Comparison of ENCODE assay signal across 14 mouse cellular contexts in the genomic region with DNA sequence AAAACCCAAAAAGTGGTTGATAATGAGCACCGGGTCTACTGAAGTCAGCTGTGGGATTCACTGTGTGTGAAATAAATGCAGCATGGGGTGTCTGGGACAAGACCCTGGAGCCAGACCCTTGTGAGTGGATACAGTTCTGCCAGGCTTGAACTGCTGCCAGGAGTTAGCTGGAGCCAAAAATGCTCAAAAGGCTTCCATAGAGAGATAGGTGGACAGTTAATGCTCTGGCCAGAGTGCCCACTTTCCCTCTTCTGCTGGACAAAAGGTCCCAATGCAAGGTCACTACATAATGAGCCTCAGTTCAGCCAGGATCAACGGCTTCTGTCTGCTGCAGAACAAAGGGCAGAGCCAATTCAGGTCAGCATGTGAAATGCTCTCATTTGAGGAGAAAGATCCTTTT.
DNase-seq lines count a peak whose midpoint lies in the region; ATAC-seq and TF ChIP-seq lines count a peak whose summit lies in the region.
"Had no signal": no experiment of that assay in that cellular context is flagged by ENCODE, and none has a peak within 500 bp of the region (broad histone marks: within the 10 kb centered on the region; RNA-seq: fewer than 3 reads in every experiment).

No protein-coding gene starts in this region.

- TF ChIP-seq CTCF in cerebellum, adult 2 months (IDR thresholded peaks at IDR 0.05; ENCODE audit: borderline replicate concordance, insufficient read depth, low read depth, low read length), result no peak

- no peaks in the 10 kb centered on the region for H3K27me3 ChIP-seq in hindbrain, embryonic 14.5 days (ENCODE audit: control insufficient read depth, insufficient read depth, low read length)
- no peaks in the 10 kb centered on the region for H3K27me3 ChIP-seq in hindbrain, embryonic 11.5 days (ENCODE audit: control insufficient read depth, insufficient read depth, low read length)
- H3K27me3 ChIP-seq in cerebellum, adult 2 months (ENCODE audit: control insufficient read depth, insufficient read depth, low read length), result no peaks in the 10 kb centered on the region
- H3K27me3 ChIP-seq in liver, embryonic 11.5 days (replicated peaks; ENCODE audit: control insufficient read depth, insufficient read depth, low read length), result no peaks in the 10 kb centered on the region
- H3K27me3 ChIP-seq in forebrain, embryonic 13.5 days, result no peaks in the 10 kb centered on the region
- H3K27me3 ChIP-seq: forebrain, embryonic 15.5 days; heart, embryonic 13.5 days; intestine, embryonic 15.5 days; lung, embryonic 15.5 days had no signal

- H3K9me3 ChIP-seq in hindbrain, embryonic 14.5 days (ENCODE audit: control insufficient read depth, low read length), result no peaks in the 10 kb centered on the region
- H3K9me3 ChIP-seq in hindbrain, embryonic 11.5 days (ENCODE audit: control insufficient read depth, low read length), result no peaks in the 10 kb centered on the region
- H3K9me3 ChIP-seq in liver, embryonic 11.5 days (ENCODE audit: control insufficient read depth, low read length), result no peaks in the 10 kb centered on the region
- H3K9me3 ChIP-seq in forebrain, embryonic 13.5 days (replicated peaks), result no peaks in the 10 kb centered on the region; the same call in 1 of the 2 replicates
- H3K9me3 ChIP-seq: forebrain, embryonic 15.5 days; heart, embryonic 13.5 days; intestine, embryonic 15.5 days; lung, embryonic 15.5 days had no signal

- no peak for ATAC-seq in hindbrain, embryonic 14.5 days (ENCODE audit: low FRiP score)
- ATAC-seq in hindbrain, embryonic 11.5 days (ENCODE audit: low FRiP score), result no peak
- no peak for ATAC-seq in liver, embryonic 11.5 days (replicated peaks; ENCODE audit: low FRiP score)
- no peak for ATAC-seq in forebrain, embryonic 13.5 days
- ATAC-seq: forebrain, embryonic 15.5 days; intestine, embryonic 15.5 days had no signal

- no peak overlapping the region for H3K9ac ChIP-seq in hindbrain, embryonic 14.5 days
- H3K9ac ChIP-seq in hindbrain, embryonic 11.5 days (ENCODE audit: low read depth, low read length), result no peak overlapping the region
- H3K9ac ChIP-seq in liver, embryonic 11.5 days (ENCODE audit: low read depth, low read length), result no peak overlapping the region
- no peak overlapping the region for H3K9ac ChIP-seq in forebrain, embryonic 13.5 days
- H3K9ac ChIP-seq: forebrain, embryonic 15.5 days; heart, embryonic 13.5 days; intestine, embryonic 15.5 days; lung, embryonic 15.5 days had no signal

- no peak overlapping the region for H3K4me3 ChIP-seq in hindbrain, embryonic 14.5 days (replicated peaks; ENCODE audit: low read length)
- no peak overlapping the region for H3K4me3 ChIP-seq in hindbrain, embryonic 11.5 days (ENCODE audit: low read depth, low read length)
- no peak overlapping the region for H3K4me3 ChIP-seq in cerebellum, adult 2 months (replicated peaks; ENCODE audit: insufficient read depth, low read depth, low read length)
- H3K4me3 ChIP-seq in liver, embryonic 11.5 days (ENCODE audit: low read depth, low read length), result no peak overlapping the region
- no peak overlapping the region for H3K4me3 ChIP-seq in forebrain, embryonic 13.5 days
- H3K4me3 ChIP-seq: embryonic facial prominence, embryonic 10.5 days; forebrain, embryonic 15.5 days; heart, embryonic 13.5 days; intestine, embryonic 15.5 days; lung, embryonic 15.5 days had no signal

- no peaks in the 10 kb centered on the region for H3K4me1 ChIP-seq in hindbrain, embryonic 14.5 days (replicated peaks; ENCODE audit: control insufficient read depth, insufficient read depth, low read length)
- no peaks in the 10 kb centered on the region for H3K4me1 ChIP-seq in hindbrain, embryonic 11.5 days (replicated peaks; ENCODE audit: control insufficient read depth, insufficient read depth, low read length)
- H3K4me1 ChIP-seq in cerebellum, adult 2 months (ENCODE audit: control insufficient read depth, insufficient read depth, low read length), result no peaks in the 10 kb centered on the region
- H3K4me1 ChIP-seq in liver, embryonic 11.5 days (replicated peaks; ENCODE audit: control insufficient read depth, insufficient read depth, low read length), result no peaks in the 10 kb centered on the region
- peaks cover 3% of the 10 kb centered on the region; the same call in 1 of the 2 replicates for H3K4me1 ChIP-seq in forebrain, embryonic 13.5 days
- H3K4me1 ChIP-seq: embryonic facial prominence, embryonic 10.5 days; forebrain, embryonic 15.5 days; intestine, embryonic 15.5 days; lung, embryonic 15.5 days had no signal

- H3K4me2 ChIP-seq in hindbrain, embryonic 14.5 days (replicated peaks), result no peak overlapping the region
- H3K4me2 ChIP-seq in hindbrain, embryonic 11.5 days (replicated peaks; ENCODE audit: low read depth, low read length), result no peak overlapping the region
- no peak overlapping the region for H3K4me2 ChIP-seq in liver, embryonic 11.5 days
- no peak overlapping the region for H3K4me2 ChIP-seq in forebrain, embryonic 13.5 days
- H3K4me2 ChIP-seq: forebrain, embryonic 15.5 days; heart, embryonic 13.5 days; intestine, embryonic 15.5 days; lung, embryonic 15.5 days had no signal

- H3K27ac ChIP-seq in hindbrain, embryonic 14.5 days, result no peak overlapping the region
- no peak overlapping the region for H3K27ac ChIP-seq in hindbrain, embryonic 11.5 days (ENCODE audit: low read depth, low read length)
- no peak overlapping the region for H3K27ac ChIP-seq in cerebellum, adult 2 months (ENCODE audit: insufficient read depth, low read length)
- H3K27ac ChIP-seq in liver, embryonic 11.5 days (ENCODE audit: low read depth, low read length), result no peak overlapping the region
- no peak overlapping the region for H3K27ac ChIP-seq in forebrain, embryonic 13.5 days
- H3K27ac ChIP-seq: embryonic facial prominence, embryonic 10.5 days; forebrain, embryonic 15.5 days; heart, embryonic 13.5 days; intestine, embryonic 15.5 days; lung, embryonic 15.5 days had no signal

- DNase-seq in hindbrain, embryonic 14.5 days (ENCODE audit: low spot score), result peak; percentile 40
- DNase-seq in hindbrain, embryonic 11.5 days (ENCODE audit: low spot score), result no peak
- DNase-seq in Muller cell, postnatal 12 days (ENCODE audit: inconsistent ontology term), result peak; percentile 83
- peak; percentile 25 to 29 for DNase-seq in cerebellum, adult 2 months
- peak; percentile 20 to 26 for DNase-seq in layer of hippocampus, adult 8-10 months (ENCODE audit: low spot score in 2 of 2)
- no peak for DNase-seq in gastrocnemius, adult 8-10 months (ENCODE audit: low spot score in 2 of 2)
- DNase-seq in liver, embryonic 11.5 days (ENCODE audit: low spot score), result no peak
- DNase-seq: adrenal gland, postnatal 25 days had no signal

- no peak for TF ChIP-seq POLR2A in cerebellum, adult 2 months (IDR thresholded peaks at IDR 0.05; ENCODE audit: borderline replicate concordance, insufficient read depth, low read length)

- WGBS in hindbrain, embryonic 14.5 days, result 38% methylated on average over 2 of the region's 2 CpGs
- 55% methylated on average over 2 of the region's 2 CpGs for WGBS in hindbrain, embryonic 11.5 days
- 19% methylated on average over 2 of the region's 2 CpGs for WGBS in cerebellum, adult 2 months
- WGBS in liver, embryonic 11.5 days, result 93% methylated on average over 2 of the region's 2 CpGs
- WGBS in forebrain, embryonic 13.5 days, result 43% methylated on average over 2 of the region's 2 CpGs

- H3K36me3 ChIP-seq in hindbrain, embryonic 14.5 days (replicated peaks; ENCODE audit: control insufficient read depth, insufficient read depth), result no peaks in the 10 kb centered on the region
- H3K36me3 ChIP-seq in hindbrain, embryonic 11.5 days (ENCODE audit: control insufficient read depth, insufficient read depth, low read length), result no peaks in the 10 kb centered on the region
- no peaks in the 10 kb centered on the region for H3K36me3 ChIP-seq in liver, embryonic 11.5 days (ENCODE audit: control insufficient read depth, insufficient read depth, low read length)
- H3K36me3 ChIP-seq in forebrain, embryonic 13.5 days (ENCODE audit: poor library complexity, severe bottlenecking), result no peaks in the 10 kb centered on the region
- H3K36me3 ChIP-seq: embryonic facial prominence, embryonic 10.5 days; forebrain, embryonic 15.5 days; heart, embryonic 13.5 days; intestine, embryonic 15.5 days; lung, embryonic 15.5 days had no signal

Comparison
In these comparisons a context has a peak if more than half of its experiments do, and no peak if none do; other contexts are left out.
1. DNase-seq: peak in hindbrain, embryonic 14.5 days (single experiment), Muller cell, postnatal 12 days (single experiment), cerebellum, adult 2 months (2 of 2) and layer of hippocampus, adult 8-10 months (2 of 2); none in hindbrain, embryonic 11.5 days (single experiment), gastrocnemius, adult 8-10 months (0 of 2) and liver, embryonic 11.5 days (single experiment).